Mouse (Mus musculus): ENCODE results near the gene Myoz1. TPM values are rescaled to one million over a fixed set of nuclear protein-coding genes. Genes with fewer than 3 reads are reported as not detected.
A peak's percentile ranks its signal among the peaks of the same experiment; 100 is the strongest.

Gene Myoz1
- total and polyA plus RNA-seq, 3 experiments = 0.15 TPM; not detected in 1

GRCm38 (mm10) chr14:20674064-20674833 is 17.9 kb upstream of the Myoz1 start, which contains the start of gene Sec24c (continued):
- TF ChIP-seq GATA1 (IDR thresholded peaks at IDR 0.05; ENCODE audit: low read depth, low read length) = 0 out of 2 replicates have a peak, but pooled peaks have one; percentile 18
- peak; percentile 94; the same call in 1 of the 2 replicates for TF ChIP-seq MYC (IDR thresholded peaks at IDR 0.05; ENCODE audit: low read depth, low read length)
- TF ChIP-seq ELF1 (IDR thresholded peaks at IDR 0.05; ENCODE audit: low read depth, low read length) = peak; percentile 95
- TF ChIP-seq MAFK (IDR thresholded peaks at IDR 0.05; ENCODE audit: borderline replicate concordance, low read depth, low read length) = no peak

- peaks cover 17% of the 10 kb centered on the region for H3K79me2 ChIP-seq (ENCODE audit: control insufficient read depth, insufficient read depth, low read length, poor library complexity)
- H3K27ac ChIP-seq (ENCODE audit: control insufficient read depth, low read depth, low read length) = peak overlapping the region; percentile 82
- no peaks in the 10 kb centered on the region for H3K27me3 ChIP-seq (ENCODE audit: control insufficient read depth in 1 of 2, insufficient read depth in 2 of 2, low read length in 2 of 2)
- H3K9ac ChIP-seq (ENCODE audit: control insufficient read depth, low read depth, low read length, poor library complexity, severe bottlenecking) = peak overlapping the region; percentile 77
- peaks cover 14 to 19% of the 10 kb centered on the region in 2 experiments for H3K36me3 ChIP-seq (ENCODE audit: control insufficient read depth in 1 of 2, insufficient read depth in 2 of 2, low read length in 2 of 2)
- H3K4me3 ChIP-seq (ENCODE audit: control insufficient read depth in 1 of 2, insufficient read depth in 1 of 2, low read depth in 2 of 2, low read length in 2 of 2) = peak overlapping the region; percentile 54 to 89
- H3K4me1 ChIP-seq (ENCODE audit: control insufficient read depth in 1 of 2, insufficient read depth in 2 of 2, low read length in 2 of 2) = peaks cover 8 to 11% of the 10 kb centered on the region in 2 experiments
- H3K9me3 ChIP-seq (replicated peaks; ENCODE audit: insufficient read depth, low read length) = no peaks in the 10 kb centered on the region
- no peak for DNase-seq (ENCODE audit: low read depth, low spot score)
- TF ChIP-seq KAT2A (conservative IDR thresholded peaks at IDR 0.05; ENCODE audit: low read depth, low read length) = no peak; the same call in 1 of the 2 replicates
- TF ChIP-seq EP300 (IDR thresholded peaks at IDR 0.05; ENCODE audit: low read depth in 1 of 2, low read length in 2 of 2) = 0 out of 4 replicates have a peak, but pooled peaks of 1 of the 2 experiments have one; percentile 6
- no peak for TF ChIP-seq GABPA (IDR thresholded peaks at IDR 0.05; ENCODE audit: low read depth, low read length)
- 0 out of 2 replicates have a peak, but pooled peaks have one; percentile 29 for TF ChIP-seq JUND (IDR thresholded peaks at IDR 0.05; ENCODE audit: low read depth, low read length)
- TF ChIP-seq POLR2A (IDR thresholded peaks at IDR 0.05; ENCODE audit: control insufficient read depth in 1 of 2, insufficient read depth in 1 of 2, low read depth in 1 of 2, low read length in 2 of 2, poor library complexity in 1 of 2) = no peak
- TF ChIP-seq RCOR1 (IDR thresholded peaks at IDR 0.05; ENCODE audit: low read depth, low read length) = no peak
- TF ChIP-seq TAL1 (IDR thresholded peaks at IDR 0.05; ENCODE audit: low read length) = no peak
- TF ChIP-seq MAZ (IDR thresholded peaks at IDR 0.05; ENCODE audit: low read depth, low read length) = no peak
- no peak for TF ChIP-seq TCF12 (IDR thresholded peaks at IDR 0.05; ENCODE audit: low read depth, low read length)
- peak; percentile 59 for TF ChIP-seq USF1 (IDR thresholded peaks at IDR 0.05; ENCODE audit: low read depth, low read length)
- TF ChIP-seq SMC3 (IDR thresholded peaks at IDR 0.05; ENCODE audit: low read depth, low read length) = no peak
- TF ChIP-seq UBTF (IDR thresholded peaks at IDR 0.05; ENCODE audit: borderline replicate concordance, insufficient read depth, low read depth, low read length) = no peak
- TF ChIP-seq E2F4 (IDR thresholded peaks at IDR 0.05; ENCODE audit: borderline replicate concordance, low read depth, low read length) = no peak
- peak; percentile 33; the same call in 1 of the 2 replicates for TF ChIP-seq CHD2 (IDR thresholded peaks at IDR 0.05; ENCODE audit: low read length)
- TF ChIP-seq NRF1 (IDR thresholded peaks at IDR 0.05; ENCODE audit: insufficient read depth, low read depth, low read length, poor library complexity, severe bottlenecking) = no peak
- no peak for TF ChIP-seq SIN3A (IDR thresholded peaks at IDR 0.05; ENCODE audit: low read length)
- peak; percentile 97 for TF ChIP-seq MYC (IDR thresholded peaks at IDR 0.05; ENCODE audit: low read depth, low read length)
- TF ChIP-seq ZMIZ1 (IDR thresholded peaks at IDR 0.05; ENCODE audit: low read depth, low read length) = no peak; the same call in 1 of the 2 replicates
- TF ChIP-seq ZKSCAN1 (IDR thresholded peaks at IDR 0.05; ENCODE audit: low read depth, low read length) = no peak
- no peak for TF ChIP-seq TBP (IDR thresholded peaks at IDR 0.05; ENCODE audit: low read depth, low read length)
- TF ChIP-seq POLR2AphosphoS2 (IDR thresholded peaks at IDR 0.05; ENCODE audit: low read length) = no peak
- TF ChIP-seq MAFK (IDR thresholded peaks at IDR 0.05; ENCODE audit: borderline replicate concordance, low read depth, low read length) = no peak
- peak; percentile 87 for TF ChIP-seq MAX (IDR thresholded peaks at IDR 0.05; ENCODE audit: low read length)
- TF ChIP-seq POLR2AphosphoS5 (IDR thresholded peaks at IDR 0.05; ENCODE audit: borderline replicate concordance, low read depth, low read length) = no peak
- TF ChIP-seq USF2 (IDR thresholded peaks at IDR 0.05; ENCODE audit: borderline replicate concordance in 1 of 2, insufficient read depth in 1 of 2, low read depth in 1 of 2, low read length in 2 of 2) = no peak
- TF ChIP-seq MYB (IDR thresholded peaks at IDR 0.05; ENCODE audit: low read depth, low read length) = no peak
- no peak; the same call in 1 of the 2 replicates for TF ChIP-seq NELFE (IDR thresholded peaks at IDR 0.05; ENCODE audit: low read depth, low read length)
- no peak for TF ChIP-seq HCFC1 (IDR thresholded peaks at IDR 0.05; ENCODE audit: low read depth, low read length)
- peak; percentile 90 for TF ChIP-seq MXI1 (IDR thresholded peaks at IDR 0.05; ENCODE audit: low read depth, low read length)
- no peak for TF ChIP-seq ZNF384 (IDR thresholded peaks at IDR 0.05; ENCODE audit: low read depth, low read length)
- no peak for TF ChIP-seq MEF2A (IDR thresholded peaks at IDR 0.05; ENCODE audit: extremely low read depth, insufficient replicate concordance, low read depth, low read length, poor library complexity, severe bottlenecking)
Observed at GRCm38 (mm10) chr14:20673735-20674063, 17.4 kb upstream of the Myoz1 start.
